In the genomic region with DNA sequence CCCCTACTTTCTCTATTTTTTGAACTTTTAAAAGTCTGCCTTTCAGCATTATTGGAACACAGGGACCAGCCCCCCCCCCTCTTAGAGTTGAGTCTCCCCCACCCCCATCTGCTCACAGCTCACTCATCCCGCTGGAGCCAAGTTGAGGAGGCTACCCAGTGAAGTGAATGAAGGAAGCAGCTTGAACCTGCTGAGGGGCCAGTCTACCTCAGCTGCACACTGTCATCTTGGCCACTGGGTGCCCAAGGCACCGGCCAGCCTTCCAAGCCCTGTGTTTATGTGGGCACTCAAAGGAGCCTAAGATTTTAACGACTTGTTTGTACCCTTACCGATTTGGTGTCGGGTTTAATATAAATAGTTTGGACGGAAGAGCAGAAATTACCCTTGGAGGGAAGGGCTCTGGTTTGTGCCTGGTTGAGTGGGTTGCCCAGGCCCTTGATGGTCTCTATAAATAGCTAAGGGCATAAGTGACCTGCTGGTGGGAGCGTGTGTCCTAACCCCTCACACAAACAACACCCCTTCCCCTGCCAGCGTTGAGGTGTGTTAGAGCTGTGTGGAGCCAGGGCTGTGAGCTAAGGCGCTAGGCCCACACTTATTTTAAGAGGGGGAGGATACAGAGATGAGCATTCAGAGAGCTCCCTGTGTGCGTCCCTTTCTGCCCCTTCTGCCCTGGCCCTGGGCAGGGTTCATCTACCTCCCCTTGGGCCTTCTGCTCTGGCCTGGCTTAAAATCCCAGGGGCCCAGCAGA, we compare ENCODE assay signal across 11 mouse cellular contexts. TPM values are rescaled to one million over a fixed set of nuclear protein-coding genes. Genes with fewer than 3 reads are reported as not detected.
DNase-seq lines count a peak whose midpoint lies in the region; ATAC-seq lines count a peak whose summit lies in the region.
"Had no signal": no experiment of that assay in that cellular context is flagged by ENCODE, and none has a peak within 500 bp of the region (broad histone marks: within the 10 kb centered on the region; RNA-seq: fewer than 3 reads in every experiment).

No protein-coding gene starts in this region.

- H3K4me1 ChIP-seq in heart, embryonic 13.5 days, result peaks cover 84% of the 10 kb centered on the region
- H3K4me1 ChIP-seq in embryonic facial prominence, embryonic 10.5 days, result peaks cover 98% of the 10 kb centered on the region
- peaks cover 90% of the 10 kb centered on the region for H3K4me1 ChIP-seq in forebrain, embryonic 15.5 days
- H3K4me1 ChIP-seq in midbrain, embryonic 11.5 days (ENCODE audit: control insufficient read depth, insufficient read depth, low read length), result peaks cover 78% of the 10 kb centered on the region

- peak overlapping the region; percentile 56; the same call in 1 of the 2 replicates for H3K9ac ChIP-seq in heart, embryonic 13.5 days
- peak overlapping the region; percentile 16; the same call in 1 of the 2 replicates for H3K9ac ChIP-seq in forebrain, embryonic 15.5 days (replicated peaks)
- peak overlapping the region; percentile 60 for H3K9ac ChIP-seq in midbrain, embryonic 11.5 days (ENCODE audit: low read length)

- peak overlapping the region; percentile 33 for H3K4me2 ChIP-seq in heart, embryonic 13.5 days
- peak overlapping the region; percentile 30 for H3K4me2 ChIP-seq in forebrain, embryonic 15.5 days (replicated peaks)
- peak overlapping the region; percentile 82 for H3K4me2 ChIP-seq in midbrain, embryonic 11.5 days

- no peaks in the 10 kb centered on the region for H3K9me3 ChIP-seq in heart, embryonic 13.5 days
- H3K9me3 ChIP-seq in embryonic facial prominence, embryonic 10.5 days, result no peaks in the 10 kb centered on the region
- no peaks in the 10 kb centered on the region for H3K9me3 ChIP-seq in forebrain, embryonic 15.5 days
- no peaks in the 10 kb centered on the region for H3K9me3 ChIP-seq in midbrain, embryonic 11.5 days (ENCODE audit: control insufficient read depth, low read length)

- WGBS in heart, embryonic 13.5 days, result 35% methylated on average over 10 of the region's 10 CpGs
- 43% methylated on average over 10 of the region's 10 CpGs for WGBS in embryonic facial prominence, embryonic 10.5 days
- 30% methylated on average over 10 of the region's 10 CpGs for WGBS in forebrain, embryonic 15.5 days
- WGBS in midbrain, embryonic 11.5 days, result 41% methylated on average over 10 of the region's 10 CpGs

- ATAC-seq in heart, embryonic 13.5 days (ENCODE audit: extremely low read depth, insufficient number of reproducible peaks, low FRiP score, low TSS enrichment), result no peak
- ATAC-seq in forebrain, embryonic 15.5 days (replicated peaks), result no peak
- no peak for ATAC-seq in midbrain, embryonic 11.5 days (ENCODE audit: low FRiP score)
- ATAC-seq in granulocyte monocyte progenitor cell, adult 5-6 weeks (replicated peaks; ENCODE audit: poor library complexity, severe bottlenecking), result no peak
- ATAC-seq: activated CD4-positive, CD25-positive, alpha-beta regulatory T cell, adult 4 months had no signal

- peaks cover 5% of the 10 kb centered on the region for H3K36me3 ChIP-seq in heart, embryonic 13.5 days
- peaks cover 72% of the 10 kb centered on the region for H3K36me3 ChIP-seq in embryonic facial prominence, embryonic 10.5 days (replicated peaks)
- 0 out of 2 replicates have a peak, but pooled peaks cover 4% of the 10 kb centered on the region for H3K36me3 ChIP-seq in forebrain, embryonic 15.5 days
- peaks cover 10% of the 10 kb centered on the region; the same call in 1 of the 2 replicates for H3K36me3 ChIP-seq in midbrain, embryonic 11.5 days (ENCODE audit: control insufficient read depth, insufficient read depth, low read length)

- H3K27me3 ChIP-seq in heart, embryonic 13.5 days (replicated peaks), result peaks cover 24% of the 10 kb centered on the region
- peaks cover 32% of the 10 kb centered on the region for H3K27me3 ChIP-seq in embryonic facial prominence, embryonic 10.5 days (replicated peaks; ENCODE audit: low read depth, poor library complexity, severe bottlenecking)
- no peaks in the 10 kb centered on the region for H3K27me3 ChIP-seq in forebrain, embryonic 15.5 days
- H3K27me3 ChIP-seq in midbrain, embryonic 11.5 days (ENCODE audit: control insufficient read depth, insufficient read depth, low read length), result no peaks in the 10 kb centered on the region
- H3K27me3 ChIP-seq: CH12.LX had no signal

- peak overlapping the region; percentile 0; the same call in 1 of the 2 replicates for H3K4me3 ChIP-seq in heart, embryonic 13.5 days
- peak overlapping the region; percentile 94 for H3K4me3 ChIP-seq in embryonic facial prominence, embryonic 10.5 days
- 0 out of 2 replicates have a peak overlapping the region, but pooled peaks have one; percentile 13 for H3K4me3 ChIP-seq in forebrain, embryonic 15.5 days
- peak overlapping the region; percentile 93 for H3K4me3 ChIP-seq in midbrain, embryonic 11.5 days (ENCODE audit: low read depth, low read length)

- peak overlapping the region; percentile 16; the same call in 1 of the 2 replicates for H3K27ac ChIP-seq in heart, embryonic 13.5 days (replicated peaks)
- peak overlapping the region; percentile 48; the same call in 1 of the 2 replicates for H3K27ac ChIP-seq in embryonic facial prominence, embryonic 10.5 days (replicated peaks)
- H3K27ac ChIP-seq in forebrain, embryonic 15.5 days (replicated peaks), result peak overlapping the region; percentile 23
- H3K27ac ChIP-seq in midbrain, embryonic 11.5 days (ENCODE audit: low read depth, low read length), result 0 out of 2 replicates have a peak overlapping the region, but pooled peaks have one; percentile 26

- no peak for DNase-seq in heart, postnatal 4 days
- no peak for DNase-seq in embryonic facial prominence, embryonic 10.5 days (ENCODE audit: low spot score)
- peak; percentile 90 for DNase-seq in midbrain, embryonic 11.5 days (ENCODE audit: low spot score, missing footprints)
- no peak for DNase-seq in adrenal gland, adult 18-20 months (ENCODE audit: low spot score in 2 of 2)
- no peak for DNase-seq in adrenal gland, postnatal 10 days
- DNase-seq: cerebellum, adult 9-11 months had no signal

RNA-seq across cellular contexts. Expression of gene Axin2, which starts 6.4 kb away (rescaled TPM):
- polyA plus RNA-seq in heart, embryonic 13.5 days (2015; fragmentation: Nextera tagmentation; extraction: Ambion mirVana), result 1.5 and 2.0 TPM in 2 replicates
- 1 to 10 TPM; 5.8 to 6.3 TPM for total RNA-seq in heart, postnatal 4 days (2021)
- polyA plus RNA-seq in embryonic facial prominence, embryonic 10.5 days (2016; fragmentation: Nextera tagmentation; extraction: Ambion mirVana), result 12.7 and 15.3 TPM in 2 replicates
- 6.6 and 6.7 TPM in 2 replicates for polyA plus RNA-seq in forebrain, embryonic 15.5 days (2015; fragmentation: Nextera tagmentation; extraction: Ambion mirVana)
- 20.8 and 23.1 TPM in 2 replicates for polyA plus RNA-seq in midbrain, embryonic 11.5 days (2014; fragmentation: Nextera tagmentation; extraction: Ambion mirVana)
- 10 to 100 TPM; 36.9 to 56.2 TPM for total RNA-seq in adrenal gland, adult 18-20 months (2021)
- 1.1 and 1.7 TPM in 2 replicates for total RNA-seq in granulocyte monocyte progenitor cell, adult 5-6 weeks (2014; fragmentation: Nextera tagmentation)
- total RNA-seq in granulocyte monocyte progenitor cell, adult 5-6 weeks (2017), result 0.34 and 0.67 TPM in 2 replicates
- total RNA-seq in adrenal gland, postnatal 10 days (2021), result 10 to 100 TPM; 31.5 to 35.3 TPM

Comparison
In these comparisons a context has a peak if more than half of its experiments do, and no peak if none do; other contexts are left out.
1. H3K4me2 ChIP-seq: peak in every context shown above with its lines; median percentile 82 in midbrain, embryonic 11.5 days; 33 in heart, embryonic 13.5 days; 30 in forebrain, embryonic 15.5 days.
2. H3K4me3 ChIP-seq: peak in every context shown above with its lines; median percentile 94 in embryonic facial prominence, embryonic 10.5 days; 93 in midbrain, embryonic 11.5 days; 13 in forebrain, embryonic 15.5 days; 0 in heart, embryonic 13.5 days.
3. RNA of gene Axin2, which starts 6.4 kb away (total RNA-seq): 36.9 to 56.2 TPM in adrenal gland, adult 18-20 months and 31.5 to 35.3 TPM in adrenal gland, postnatal 10 days; 5.8 to 6.3 TPM in heart, postnatal 4 days and 0.34 to 1.7 TPM in granulocyte monocyte progenitor cell, adult 5-6 weeks; every median in the first group is over 4 times any median in the second.
4. Peak in every context shown above with its lines, with median percentiles within 50 percentile points of each other: H3K27ac ChIP-seq and H3K9ac ChIP-seq.